Mouse (Mus musculus) ovary, postnatal 36 days (tissue): ENCODE data around the gene Cpeb2.

Experiments
- DNase-seq: peaks from one replicate; pipeline ENCODE4 v3.0.0; 2022; ENCODE audit warnings: low spot score, mixed read lengths

The Cpeb2 gene

DNA sequence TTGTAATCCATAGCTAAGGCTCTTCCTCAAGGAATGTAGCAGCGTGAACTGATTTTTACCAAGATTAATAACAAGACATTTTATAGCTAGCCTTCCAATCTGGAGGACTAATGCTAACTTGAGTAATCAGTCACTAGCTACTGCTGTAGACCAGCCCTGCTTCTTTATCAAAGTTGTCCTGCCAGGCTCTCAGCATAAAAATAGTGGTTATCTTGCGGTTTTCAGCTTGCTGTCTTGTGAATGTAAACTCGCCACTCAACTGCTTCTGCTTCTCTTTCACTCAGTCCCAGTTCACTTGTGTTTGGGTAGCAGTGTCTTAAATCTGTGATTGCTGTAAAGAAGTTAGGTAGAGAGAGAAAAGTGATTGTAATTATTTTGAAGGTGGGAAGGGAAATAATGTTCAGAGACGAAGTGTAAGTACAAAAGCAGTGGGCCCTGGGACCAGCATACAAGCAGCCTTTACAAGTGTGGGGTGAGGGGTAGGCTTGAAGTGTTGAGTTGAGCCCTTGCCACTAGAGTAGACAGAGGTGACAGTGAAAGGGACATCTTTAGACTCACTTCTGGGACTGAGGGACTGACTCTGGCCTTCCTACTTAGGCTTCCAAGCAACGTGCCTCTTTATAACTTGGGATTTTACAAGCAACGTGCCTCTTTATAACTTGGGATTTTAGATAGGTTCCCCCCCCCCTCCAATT is 6.3 kb downstream of the Cpeb2 start:
- DNase-seq, result no peak

DNA sequence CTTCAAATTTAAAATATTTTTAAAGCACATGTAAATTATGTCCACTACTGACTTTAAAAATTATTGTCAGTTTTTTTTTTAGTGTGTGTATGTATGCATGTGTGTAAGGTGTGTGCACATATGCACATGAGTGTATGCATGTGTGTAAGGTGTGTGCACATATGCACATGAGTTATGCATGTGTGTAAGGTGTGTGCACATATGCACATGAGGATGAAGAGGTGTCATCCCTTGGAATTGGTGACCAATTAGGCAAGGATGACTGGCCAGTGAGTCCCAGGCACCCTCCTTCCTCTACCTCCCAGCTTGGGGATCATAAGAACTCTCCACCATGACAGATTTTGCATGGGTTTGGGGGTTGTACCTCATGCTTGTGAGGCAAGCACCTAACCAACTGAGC is 7.8 kb downstream of the Cpeb2 start:
- no peak for DNase-seq

DNA sequence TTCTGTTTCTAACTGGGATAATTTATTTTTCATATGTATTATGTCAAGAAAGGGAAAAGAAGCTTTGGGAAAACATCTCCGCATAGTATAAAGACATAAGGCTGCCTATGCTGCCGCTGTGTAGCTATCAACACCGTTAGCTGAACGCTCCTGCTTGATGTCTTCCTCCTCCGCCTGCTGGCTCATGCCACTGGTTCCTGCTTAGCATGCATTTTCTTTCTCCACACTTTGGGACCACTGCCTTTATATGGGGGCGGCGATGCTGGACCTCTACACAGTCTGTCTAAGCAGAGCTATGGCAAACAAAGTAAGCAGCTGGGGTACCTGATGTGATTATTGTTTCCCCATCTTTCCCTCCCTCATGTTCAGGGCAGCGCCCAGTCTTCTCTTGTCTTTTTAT is 13.3 kb downstream of the Cpeb2 start:
- DNase-seq, result no peak

- DNase-seq, result no peak
These were observed 14.0 kb downstream of the Cpeb2 start for GRCm38 (mm10) chr5:43246954-43247353.

DNA sequence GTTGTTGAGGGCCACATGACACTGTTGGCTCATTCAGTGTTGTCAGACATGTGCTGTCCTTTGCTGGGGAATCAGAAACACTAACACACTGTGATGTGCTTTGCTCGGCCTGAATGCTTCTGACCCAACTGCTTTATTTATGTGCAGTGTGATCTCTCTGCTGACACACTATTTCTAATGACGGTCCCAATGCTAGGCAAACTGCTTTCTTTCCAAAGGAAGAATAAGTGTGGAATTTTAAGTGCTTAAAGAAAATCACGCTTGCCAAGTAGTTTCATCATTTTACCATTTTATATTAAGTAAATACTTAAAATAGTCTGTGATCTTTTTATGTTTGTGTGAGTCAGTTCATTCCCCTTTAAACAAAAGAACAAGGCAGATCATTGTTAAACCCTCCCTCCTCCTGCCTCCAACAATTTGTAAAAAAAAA is 15.0 kb downstream of the Cpeb2 start:
- DNase-seq, result no peak

DNA sequence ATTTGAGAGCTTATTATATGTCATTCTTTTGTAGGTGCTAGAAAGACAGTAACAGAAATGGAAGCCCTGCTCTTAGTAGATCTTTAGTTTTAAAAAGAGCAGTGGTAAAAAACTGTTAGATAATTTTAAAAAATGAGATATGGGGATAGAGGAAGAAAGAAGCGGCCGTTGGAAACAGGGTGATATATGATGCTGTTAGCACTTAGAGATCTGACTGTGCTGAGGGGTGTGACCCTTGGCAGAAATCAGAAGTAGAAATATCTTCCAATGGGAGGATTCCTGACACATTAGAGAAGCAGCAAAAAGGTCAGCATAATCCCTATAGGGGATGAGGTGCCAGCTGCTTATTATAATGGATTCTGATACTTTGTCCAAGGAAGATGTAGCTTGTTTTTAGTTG is 24.5 kb downstream of the Cpeb2 start:
- no peak for DNase-seq

- no peak for DNase-seq
These were observed 25.6 kb downstream of the Cpeb2 start for GRCm38 (mm10) chr5:43258472-43259142.

- no peak for DNase-seq
These were observed 28.8 kb downstream of the Cpeb2 start for GRCm38 (mm10) chr5:43261814-43262213.

- DNase-seq, result no peak
These were observed 31.0 kb downstream of the Cpeb2 start for GRCm38 (mm10) chr5:43263951-43264350.

DNA sequence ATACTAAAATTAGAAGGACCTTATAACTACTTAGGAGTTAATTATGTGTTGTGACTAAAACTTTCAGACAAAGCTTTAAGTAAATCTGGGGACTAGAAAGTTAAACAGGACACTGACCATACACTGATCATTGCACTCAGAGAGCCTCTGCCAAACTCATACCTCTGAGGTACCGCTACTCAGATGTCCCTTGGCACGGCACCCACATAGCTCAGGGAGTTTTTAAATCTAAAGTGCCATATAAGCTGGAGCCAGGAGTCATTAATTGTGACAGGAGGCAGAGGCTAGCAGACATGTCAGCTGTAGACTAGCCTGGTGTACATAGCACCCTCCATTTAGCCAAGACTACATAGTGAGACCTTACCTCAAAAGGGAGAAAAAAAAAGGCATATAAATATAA is 31.7 kb downstream of the Cpeb2 start:
- no peak for DNase-seq

GRCm38 (mm10) chr5:43277982-43278381 is 45.0 kb downstream of the Cpeb2 start:
- DNase-seq, result no peak

DNA sequence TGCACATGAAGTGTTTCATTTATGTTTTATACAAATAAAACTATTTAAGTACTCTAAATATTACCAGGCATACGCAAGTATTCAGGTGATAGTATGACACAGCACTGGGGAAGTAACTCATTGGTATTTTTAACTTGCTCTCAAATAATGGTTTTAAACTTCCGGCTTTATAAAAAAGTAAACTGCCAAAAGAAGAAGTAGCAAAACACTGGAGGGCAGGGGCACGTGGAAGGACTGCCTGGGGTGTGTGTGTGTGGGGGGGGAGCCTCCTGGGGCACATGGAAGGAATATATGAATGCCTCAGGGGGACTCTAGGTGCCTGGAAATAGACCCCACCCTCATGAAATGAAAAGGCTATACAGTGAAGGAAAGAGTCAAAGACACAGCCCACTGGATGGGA is 46.8 kb downstream of the Cpeb2 start:
- DNase-seq, result no peak

DNA sequence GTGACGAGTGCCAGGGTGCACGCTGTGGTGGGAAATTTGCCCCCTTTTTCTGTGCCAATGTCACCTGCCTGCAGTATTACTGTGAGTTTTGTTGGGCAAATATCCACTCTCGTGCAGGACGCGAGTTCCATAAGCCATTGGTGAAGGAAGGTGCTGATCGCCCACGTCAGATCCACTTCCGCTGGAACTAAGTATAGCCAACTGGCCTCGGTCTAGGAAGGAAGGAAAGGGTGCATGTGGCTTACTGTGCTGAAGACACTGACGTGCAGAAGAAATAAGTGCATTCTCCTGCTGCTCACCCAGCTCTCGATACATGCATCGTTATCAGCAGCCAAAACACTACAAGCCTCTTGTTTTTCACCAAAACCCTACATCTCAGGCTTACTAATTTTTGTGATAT is 52.8 kb downstream of the Cpeb2 start:
- DNase-seq, result no peak

DNA sequence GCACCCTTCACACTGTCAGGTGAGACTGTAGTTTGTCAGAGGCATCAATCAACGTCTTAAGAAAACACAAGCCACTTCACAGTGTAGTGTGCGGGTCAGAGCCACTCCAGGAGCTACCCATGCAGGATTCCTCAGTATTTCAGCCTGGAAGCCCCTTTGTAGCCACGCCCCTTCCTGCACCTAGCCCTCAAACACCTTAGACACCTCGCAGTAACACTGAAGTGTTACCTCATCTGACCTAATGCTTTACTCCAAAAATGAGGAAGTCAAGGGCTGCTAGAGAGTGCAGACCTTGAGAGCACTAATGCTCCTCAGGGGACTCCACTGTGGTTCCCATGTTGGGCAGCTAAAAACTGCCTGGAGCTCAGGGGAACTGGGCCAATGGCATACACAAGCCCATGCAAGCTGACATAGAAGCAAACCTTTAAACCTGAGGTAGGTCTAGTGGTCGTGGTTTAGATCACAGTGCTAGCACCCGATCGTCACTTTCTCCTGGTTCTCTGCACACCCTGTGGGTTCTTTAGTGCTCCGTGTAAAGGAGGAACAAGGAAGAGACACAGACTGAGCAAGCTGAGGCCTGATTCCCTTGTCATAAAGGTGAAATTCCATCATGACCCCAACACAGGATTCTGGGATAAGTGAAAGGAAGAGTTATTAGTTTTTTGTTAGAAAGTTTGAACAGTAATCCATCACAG is 56.9 kb downstream of the Cpeb2 start:
- DNase-seq, result no peak

GRCm38 (mm10) chr5:43293136-43293535 is 60.2 kb downstream of the Cpeb2 start:
- DNase-seq, result no peak

DNA sequence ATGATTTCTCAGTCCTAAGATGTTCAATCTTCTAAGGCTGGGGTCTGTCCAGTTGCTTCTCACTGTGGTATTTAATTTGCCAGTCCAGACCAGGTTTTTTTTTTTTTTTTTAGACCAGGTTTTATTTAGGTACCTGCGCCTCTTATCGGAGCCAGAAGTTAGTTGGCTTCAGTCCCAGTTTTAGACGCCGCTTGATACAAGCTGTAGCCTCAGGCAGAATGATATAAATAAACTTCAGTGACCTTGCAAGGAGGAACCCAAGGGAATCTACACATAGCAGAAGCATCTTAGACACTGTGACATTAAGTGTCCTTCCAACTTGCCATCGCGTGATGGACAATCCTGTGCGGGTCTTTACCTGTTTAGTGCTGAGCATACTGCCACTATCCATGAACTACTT is 64.5 kb downstream of the Cpeb2 start:
- no peak for DNase-seq

- DNase-seq, result no peak
These were observed 66.0 kb downstream of the Cpeb2 start for GRCm38 (mm10) chr5:43298975-43299374.

DNA sequence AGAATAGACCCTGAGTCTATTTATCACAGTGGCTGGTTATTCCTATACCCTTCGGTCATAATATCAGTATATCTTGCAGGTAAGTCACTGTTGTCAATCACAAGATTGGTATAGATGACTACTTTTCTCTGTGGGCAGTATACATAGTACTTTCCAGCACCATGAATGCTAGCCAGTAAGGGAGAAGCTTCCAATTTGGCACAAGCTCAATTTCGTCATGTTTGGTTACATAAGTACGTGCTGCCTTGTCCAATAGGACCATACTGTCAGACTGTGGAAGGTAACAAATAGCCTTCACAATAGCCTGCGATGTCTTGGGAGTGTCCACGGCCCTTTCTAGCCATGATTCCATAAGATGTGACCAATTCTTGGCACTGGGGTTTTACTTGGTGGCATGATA is 67.1 kb downstream of the Cpeb2 start:
- DNase-seq, result no peak

- DNase-seq, result no peak
These were observed 68.0 kb downstream of the Cpeb2 start for GRCm38 (mm10) chr5:43300979-43301378.

DNA sequence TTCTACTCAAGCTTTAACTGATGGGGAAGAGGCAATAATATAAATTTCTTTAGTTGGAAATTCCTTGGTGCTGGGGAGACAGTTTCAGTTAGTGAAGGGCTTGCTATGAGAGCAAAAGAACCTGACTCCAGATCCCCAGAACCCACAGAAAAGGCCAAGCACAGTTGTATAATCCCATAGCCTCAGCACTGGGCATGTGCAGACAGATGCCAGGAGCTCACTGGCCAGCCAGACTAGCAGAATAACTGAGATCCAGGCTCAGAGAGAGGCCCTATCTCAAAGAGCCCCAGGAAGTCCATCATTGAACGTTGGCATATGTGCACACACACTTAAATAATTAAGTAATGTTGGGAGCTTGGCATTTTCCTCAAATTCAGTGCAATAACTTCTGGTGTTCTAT is 70.5 kb downstream of the Cpeb2 start:
- DNase-seq, result no peak

- no peak for DNase-seq
These were observed 72.5 kb downstream of the Cpeb2 start for GRCm38 (mm10) chr5:43305449-43305848.

DNA sequence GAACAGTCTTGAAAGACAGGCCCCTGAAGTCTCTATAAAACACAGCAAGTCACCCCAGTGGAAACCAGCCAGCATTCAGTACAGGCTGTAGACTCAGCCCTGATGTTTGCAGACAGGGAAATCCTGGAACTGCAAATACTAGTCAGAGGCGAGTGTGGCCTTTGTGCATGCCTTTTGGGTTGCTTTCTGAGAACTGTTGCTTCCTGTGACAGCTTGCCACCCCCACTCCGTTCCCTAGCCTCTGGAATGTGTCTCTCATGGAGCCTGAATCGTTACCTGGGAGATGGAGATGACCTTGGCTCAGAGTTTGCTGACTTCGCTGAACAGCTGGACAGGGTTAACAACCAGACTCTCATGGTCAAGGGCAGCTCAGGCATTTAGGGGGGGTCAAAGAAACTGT is 77.0 kb downstream of the Cpeb2 start:
- DNase-seq, result no peak

DNA sequence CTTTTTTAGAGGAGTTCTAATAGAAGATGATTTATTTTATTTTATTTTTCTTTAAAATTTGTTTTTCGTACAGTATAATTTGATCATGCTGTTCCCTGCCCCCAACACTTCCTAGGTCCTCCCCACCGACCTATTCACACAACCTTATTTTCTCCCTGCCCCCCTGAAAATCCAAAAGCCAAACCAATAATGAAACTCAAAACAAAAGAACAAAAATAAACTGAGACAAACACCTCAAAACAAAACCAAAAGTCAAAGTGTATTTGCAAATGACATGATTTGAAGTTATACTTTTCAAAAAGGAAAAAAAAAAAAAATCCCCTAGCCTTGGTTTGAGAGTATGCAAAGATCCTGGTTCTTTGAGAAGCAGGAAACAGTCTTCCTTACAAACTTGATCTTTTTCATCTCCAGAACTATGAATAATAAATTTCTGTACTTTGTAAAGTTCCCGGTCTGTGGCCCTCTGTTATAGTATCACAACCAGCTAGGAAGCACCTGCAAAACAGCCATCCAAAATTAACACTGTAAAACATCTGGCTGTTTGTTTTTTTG is 91.4 kb downstream of the Cpeb2 start:
- DNase-seq, result no peak
